Mouse (Mus musculus): Measurements from ENCODE around the gene Ppp1cc.

GRCm38 (mm10) chr5:122132167-122133049 lies 25.7 kb upstream of the Ppp1cc start:
- TF ChIP-seq POLR2A (IDR thresholded peaks at IDR 0.05; ENCODE audit: control insufficient read depth, extremely low read depth, insufficient read depth, low read length, poor library complexity) (no peak), CTCF (IDR thresholded peaks at IDR 0.05; ENCODE audit: borderline replicate concordance, control insufficient read depth, extremely low read depth, insufficient read depth, low read length, poor library complexity) (no peak)

Measured in thymus, adult 2 months (tissue).